Mouse (Mus musculus) embryonic facial prominence, embryonic 13.5 days (tissue): Measurements from ENCODE around the gene Pspn. TPM values are rescaled to one million over a fixed set of nuclear protein-coding genes. Genes with fewer than 3 reads are reported as not detected.

Experiments
- ATAC-seq: fragments of 200-750 bp; cut with Nextera tagmentation; 2 replicates; pipeline ENCODE4 v1.8.0; 2017; ENCODE audit warnings: low read depth; ENCODE audit not compliant: insufficient number of reproducible peaks, insufficient read depth, low FRiP score, low TSS enrichment
- H3K27ac ChIP-seq: fragments of 300-500 bp; sonication (generic); 2 replicates; pipeline ENCODE4 v1.5.1; 2015; ENCODE audit warnings: moderate library complexity, mild to moderate bottlenecking, inconsistent platforms
- H3K27me3 ChIP-seq: fragments of 300-500 bp; sonication (generic); 2 replicates; pipeline ENCODE4 v1.6.1; 2015; ENCODE audit warnings: mild to moderate bottlenecking, inconsistent platforms
- H3K36me3 ChIP-seq: fragments of 300-500 bp; sonication (generic); 2 replicates; pipeline ENCODE4 v1.6.1; 2015; ENCODE audit warnings: mild to moderate bottlenecking, inconsistent platforms
- H3K4me1 ChIP-seq: fragments of 300-500 bp; sonication (generic); 2 replicates; pipeline ENCODE4 v1.6.1; 2015; ENCODE audit warnings: inconsistent platforms
- H3K4me2 ChIP-seq: fragments of 300-500 bp; sonication (generic); 2 replicates; pipeline ENCODE4 v1.6.1; 2015; ENCODE audit warnings: moderate library complexity, mild to moderate bottlenecking, inconsistent platforms
- H3K4me3 ChIP-seq: fragments of 300-500 bp; sonication (generic); 2 replicates; pipeline ENCODE4 v1.5.1; 2015; ENCODE audit warnings: mild to moderate bottlenecking, inconsistent platforms
- H3K9ac ChIP-seq: fragments of 300-500 bp; sonication (generic); 2 replicates; pipeline ENCODE4 v1.6.1; 2015; ENCODE audit warnings: mild to moderate bottlenecking, inconsistent platforms
- H3K9me3 ChIP-seq: fragments of 300-500 bp; sonication (generic); 2 replicates; pipeline ENCODE4 v1.6.1; 2016; ENCODE audit warnings: inconsistent platforms
- WGBS: fragments of 180-500 bp; shearing (Covaris S2); methylation state at CpG from one replicate; pipeline ENCODE4 v1.1.7; 2015; ENCODE audit warnings: mixed read lengths; 5-methylcytosine and 5-hydroxymethylcytosine counted together
- polyA plus RNA-seq: library from polyadenylated mRNA; unstranded; fragments of >200 nt; fragmentation: Nextera tagmentation; extraction: Ambion mirVana; gene quantifications from 2 replicates; pipeline ENCODE4 v1.2.1, GENCODE M21; 2015

The Pspn gene
- polyA plus RNA-seq, 1 experiment from 2014 or later = not detected

DNA sequence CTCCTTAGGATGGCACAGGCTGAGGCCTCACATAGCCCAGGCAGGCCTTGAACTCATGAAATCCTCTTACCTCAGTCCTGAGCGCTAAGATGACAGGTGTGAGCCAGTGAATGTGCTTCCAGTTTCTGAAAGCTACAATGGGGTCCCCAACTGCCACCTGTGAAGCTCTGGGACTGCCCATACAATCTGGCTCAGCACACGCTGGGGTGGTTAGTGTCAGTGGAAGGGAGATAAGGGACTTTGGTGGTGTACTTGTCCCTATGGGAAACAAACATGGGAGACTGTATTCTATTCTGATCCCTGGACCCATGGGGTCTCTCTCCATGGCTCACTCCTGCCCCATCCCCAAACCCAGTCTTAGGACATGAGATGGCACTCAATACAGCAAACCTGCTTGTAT lies 19.9 kb upstream of the Pspn start:
- H3K27ac ChIP-seq = no peak overlapping the region
- H3K27me3 ChIP-seq = no peaks in the 10 kb centered on the region
- H3K4me3 ChIP-seq = no peak overlapping the region
- H3K9me3 ChIP-seq = no peaks in the 10 kb centered on the region
- no peak overlapping the region for H3K4me2 ChIP-seq
- H3K4me1 ChIP-seq = no peaks in the 10 kb centered on the region
- no peak for ATAC-seq
- peaks cover 56% of the 10 kb centered on the region for H3K36me3 ChIP-seq
- 80% methylated on average over 2 of the region's 2 CpGs for WGBS
- no peak overlapping the region for H3K9ac ChIP-seq

GRCm38 (mm10) chr17:57012245-57012795 lies 12.5 kb upstream of the Pspn start:
- 74% methylated on average over 13 of the region's 13 CpGs for WGBS
- H3K4me1 ChIP-seq = peaks cover 19% of the 10 kb centered on the region
- peak overlapping the region; percentile 77 for H3K4me3 ChIP-seq
- H3K9ac ChIP-seq = peak overlapping the region; percentile 83
- peak overlapping the region; percentile 98 for H3K27ac ChIP-seq
- H3K4me2 ChIP-seq = peak overlapping the region; percentile 85
- ATAC-seq = no peak
- no peaks in the 10 kb centered on the region for H3K27me3 ChIP-seq
- peaks cover 24% of the 10 kb centered on the region for H3K36me3 ChIP-seq
- no peaks in the 10 kb centered on the region for H3K9me3 ChIP-seq

GRCm38 (mm10) chr17:57011236-57012141 lies 11.7 kb upstream of the Pspn start, which contains the start of the genes Gtf2f1 and Gm17949:
Gtf2f1 (minus strand) TSS chr17:57011288.
Gm17949 (plus strand) TSS chr17:57011469.
- peak within 1 kb of the TSS; percentile 98 for H3K27ac ChIP-seq
- H3K27me3 ChIP-seq = no peaks in the 10 kb centered on the region
- H3K4me1 ChIP-seq = peaks cover 19% of the 10 kb centered on the region
- no peaks in the 10 kb centered on the region for H3K9me3 ChIP-seq
- WGBS = under 1% methylated on average over 51 of the region's 51 CpGs
- H3K4me2 ChIP-seq = peak within 1 kb of the TSS; percentile 85
- H3K4me3 ChIP-seq = peak within 1 kb of the TSS; percentile 77
- peak; percentile 86 for ATAC-seq
- peaks cover 32% of the 10 kb centered on the region for H3K36me3 ChIP-seq
- peak within 1 kb of the TSS; percentile 85 for H3K9ac ChIP-seq

DNA sequence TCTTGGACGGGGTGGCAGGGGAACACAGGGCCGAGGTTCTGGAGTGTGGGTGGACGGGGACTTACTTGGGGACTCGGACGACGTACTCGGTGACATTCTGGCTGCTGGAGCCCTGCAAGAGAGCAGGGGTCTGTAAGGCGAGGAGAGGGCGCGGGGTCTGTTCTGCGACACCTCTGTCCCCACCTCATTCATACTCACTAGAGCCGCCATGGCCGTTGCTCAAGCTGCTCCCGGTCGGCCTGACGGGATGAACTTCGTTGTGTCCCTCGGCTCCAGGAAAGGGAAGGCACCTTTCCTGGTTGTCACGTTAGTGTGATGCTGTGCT lies 11.1 kb upstream of the Pspn start:
- Histone ChIP-seq H3K36me3 (peaks cover 38% of the 10 kb centered on the region), H3K4me1 (peaks cover 19% of the 10 kb centered on the region), H3K4me2 (peak overlapping the region; percentile 85), H3K27me3 (no peaks in the 10 kb centered on the region), H3K27ac (peak overlapping the region; percentile 78), H3K4me3 (peak overlapping the region; percentile 77), H3K9ac (peak overlapping the region; percentile 85), H3K9me3 (no peaks in the 10 kb centered on the region)
- WGBS = under 1% methylated on average over 19 of the region's 19 CpGs
- ATAC-seq = 0 out of 2 replicates have a peak, but pooled peaks have one; percentile 2

DNA sequence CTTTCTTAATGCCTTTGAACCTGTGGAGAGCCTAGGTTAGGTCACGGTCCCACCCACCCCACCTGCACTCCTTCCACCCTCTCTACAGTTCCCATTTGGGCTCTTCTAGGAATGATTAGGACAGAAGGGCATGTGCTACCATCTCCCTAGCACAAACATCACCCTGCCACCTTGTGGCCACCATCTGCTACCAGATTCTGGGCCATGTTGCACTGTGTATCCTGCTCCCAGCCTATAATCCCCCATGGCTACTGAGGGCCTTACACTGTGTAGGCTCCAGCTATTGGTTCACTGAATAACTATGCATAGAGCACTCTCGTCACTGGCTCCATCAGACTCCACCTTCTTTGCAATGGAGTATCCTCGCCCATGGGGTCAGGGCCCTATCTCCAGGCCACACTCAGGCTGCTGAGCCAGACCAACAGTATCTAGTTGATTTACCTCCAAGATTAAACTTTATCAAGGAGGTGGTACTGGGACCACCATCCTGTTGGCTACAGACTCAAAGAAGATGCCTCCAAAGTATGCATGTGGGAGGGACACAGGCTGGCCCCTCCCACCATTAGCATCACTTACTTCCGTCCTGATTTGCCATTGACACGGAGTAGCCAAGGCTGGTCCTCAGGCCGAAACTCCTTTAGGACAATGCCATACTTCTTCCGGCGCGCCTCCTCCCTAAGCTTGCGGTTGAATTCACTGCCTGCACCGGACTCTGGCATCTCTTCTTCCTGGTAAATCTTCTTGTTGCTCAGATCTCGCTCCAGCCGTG lies 7.5 kb upstream of the Pspn start:
- Histone ChIP-seq H3K4me1 (peaks cover 15% of the 10 kb centered on the region), H3K4me3 (no peak overlapping the region), H3K36me3 (peaks cover 74% of the 10 kb centered on the region), H3K9me3 (no peaks in the 10 kb centered on the region), H3K9ac (peak overlapping the region; percentile 44; the same call in 1 of the 2 replicates), H3K27ac (0 out of 2 replicates have a peak overlapping the region, but pooled peaks have one; percentile 45), H3K4me2 (no peak overlapping the region), H3K27me3 (no peaks in the 10 kb centered on the region)
- no peak for ATAC-seq
- 91% methylated on average over 13 of the region's 13 CpGs for WGBS

GRCm38 (mm10) chr17:57003994-57004393 lies 4.2 kb upstream of the Pspn start:
- no peak for ATAC-seq
- peaks cover 84% of the 10 kb centered on the region for H3K36me3 ChIP-seq

GRCm38 (mm10) chr17:57001228-57001627 lies 1.4 kb upstream of the Pspn start:
- ATAC-seq = no peak
- no peak overlapping the region for H3K4me3 ChIP-seq
- H3K4me2 ChIP-seq = no peak overlapping the region
- no peak overlapping the region for H3K27ac ChIP-seq
- peaks cover 9% of the 10 kb centered on the region for H3K4me1 ChIP-seq
- H3K9me3 ChIP-seq = no peaks in the 10 kb centered on the region
- 79% methylated on average over 8 of the region's 8 CpGs for WGBS
- no peaks in the 10 kb centered on the region for H3K27me3 ChIP-seq
- peaks cover 66% of the 10 kb centered on the region for H3K36me3 ChIP-seq
- H3K9ac ChIP-seq = no peak overlapping the region

More at GRCm38 (mm10) chr17:57003994-57004393, 4.2 kb upstream of the Pspn start:
- H3K4me3 ChIP-seq = no peak overlapping the region
- H3K9me3 ChIP-seq = no peaks in the 10 kb centered on the region
- H3K9ac ChIP-seq = 0 out of 2 replicates have a peak overlapping the region, but pooled peaks have one; percentile 16
- no peak overlapping the region for H3K27ac ChIP-seq
- no peaks in the 10 kb centered on the region for H3K4me1 ChIP-seq
- H3K4me2 ChIP-seq = no peak overlapping the region
- 94% methylated on average over 7 of the region's 7 CpGs for WGBS
- H3K27me3 ChIP-seq = no peaks in the 10 kb centered on the region

DNA sequence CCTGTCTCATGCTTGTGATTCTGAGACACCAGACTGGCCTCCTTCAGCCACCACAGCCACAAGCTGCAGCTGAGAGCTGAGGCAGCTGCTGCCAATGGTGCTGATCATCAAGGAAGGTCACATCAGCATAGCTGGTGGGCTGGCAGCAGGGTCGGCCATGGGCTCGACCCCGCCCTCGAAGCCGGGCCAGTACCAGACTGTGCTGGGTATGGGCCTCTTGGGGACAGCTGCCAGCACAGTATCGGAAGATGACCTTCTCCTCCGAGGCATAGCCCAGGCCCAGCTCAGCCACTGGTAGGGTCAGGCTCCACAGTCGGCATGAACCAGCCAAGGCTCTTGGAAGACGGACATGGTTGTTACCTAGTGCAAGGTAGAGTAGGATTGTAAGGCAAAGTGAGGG lies 404 bp downstream of the Pspn start:
- Histone ChIP-seq H3K4me1 (peaks cover 9% of the 10 kb centered on the region), H3K9me3 (no peaks in the 10 kb centered on the region), H3K4me3 (no peak overlapping the region), H3K4me2 (no peak overlapping the region), H3K36me3 (peaks cover 66% of the 10 kb centered on the region), H3K27me3 (no peaks in the 10 kb centered on the region), H3K9ac (no peak overlapping the region), H3K27ac (no peak overlapping the region)
- no peak for ATAC-seq
- WGBS = 96% methylated on average over 9 of the region's 9 CpGs

GRCm38 (mm10) chr17:56997029-56997667 lies 2.7 kb downstream of the Pspn start, which contains the start of gene Alkbh7:
Alkbh7 (plus strand) TSS chr17:56997339.
- H3K9ac ChIP-seq = peak within 1 kb of the TSS; percentile 77
- peak within 1 kb of the TSS; percentile 82 for H3K4me3 ChIP-seq
- H3K4me2 ChIP-seq = peak within 1 kb of the TSS; percentile 76
- peaks cover 9% of the 10 kb centered on the region for H3K4me1 ChIP-seq
- H3K27me3 ChIP-seq = no peaks in the 10 kb centered on the region
- WGBS = under 1% methylated on average over 38 of the region's 38 CpGs
- H3K36me3 ChIP-seq = peaks cover 67% of the 10 kb centered on the region
- H3K27ac ChIP-seq = peak within 1 kb of the TSS; percentile 74
- no peaks in the 10 kb centered on the region for H3K9me3 ChIP-seq
- peak; percentile 96 for ATAC-seq

DNA sequence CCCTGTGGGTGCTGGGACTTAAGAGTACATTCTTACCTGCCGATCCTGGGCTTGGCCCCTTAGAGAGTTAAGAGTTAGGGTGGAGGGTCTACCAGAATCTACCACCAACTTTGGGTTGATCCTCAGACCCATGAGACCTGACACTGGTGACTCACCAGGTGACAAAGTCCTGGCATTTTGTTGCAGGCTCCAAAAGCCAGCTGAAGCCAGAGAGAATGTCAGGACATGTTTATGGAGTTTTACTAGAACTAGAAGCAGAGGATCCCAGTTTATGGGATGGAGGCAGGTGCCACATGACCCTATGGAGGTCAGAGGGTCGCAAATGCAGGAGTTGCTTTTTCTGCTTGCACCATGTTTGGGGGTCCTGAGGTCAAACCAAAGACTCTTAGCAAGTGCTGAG lies 3.3 kb downstream of the Pspn start:
- 71% methylated on average over 2 of the region's 2 CpGs for WGBS
- Histone ChIP-seq H3K9ac (no peak overlapping the region), H3K4me3 (peak overlapping the region; percentile 82)

DNA sequence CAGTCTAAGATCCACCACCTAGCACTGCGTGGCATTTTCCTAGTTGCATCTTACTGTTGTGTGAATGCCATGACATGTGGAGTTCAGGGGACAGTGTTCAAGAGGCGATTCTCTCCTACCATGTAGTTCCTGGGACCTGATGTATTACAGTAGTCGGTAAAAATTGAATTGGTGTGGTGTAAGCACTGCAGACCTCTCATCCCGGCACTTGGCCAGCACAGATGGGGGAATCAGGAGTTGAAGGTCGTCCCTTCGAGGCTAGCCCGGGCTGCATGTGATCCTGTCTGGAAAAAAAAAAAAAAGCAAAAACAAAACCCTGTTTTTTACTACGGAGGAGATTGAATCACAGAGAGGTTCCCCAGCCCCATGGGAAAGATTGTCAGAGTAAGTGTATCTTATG lies 4.8 kb downstream of the Pspn start:
- Histone ChIP-seq H3K4me1 (peaks cover 20% of the 10 kb centered on the region), H3K27ac (no peak overlapping the region), H3K4me3 (no peak overlapping the region), H3K9me3 (no peaks in the 10 kb centered on the region), H3K27me3 (no peaks in the 10 kb centered on the region), H3K36me3 (peaks cover 66% of the 10 kb centered on the region), H3K9ac (no peak overlapping the region), H3K4me2 (no peak overlapping the region)
- 88% methylated on average over 8 of the region's 8 CpGs for WGBS
- ATAC-seq = no peak

More for the DNA sequence above, 3.3 kb downstream of the Pspn start:
- H3K27ac ChIP-seq = no peak overlapping the region
- peaks cover 14% of the 10 kb centered on the region for H3K4me1 ChIP-seq
- no peak for ATAC-seq
- peak overlapping the region; percentile 76 for H3K4me2 ChIP-seq
- no peaks in the 10 kb centered on the region for H3K27me3 ChIP-seq
- H3K36me3 ChIP-seq = peaks cover 72% of the 10 kb centered on the region
- H3K9me3 ChIP-seq = no peaks in the 10 kb centered on the region
